Mouse (Mus musculus): Measurements from ENCODE around the gene C2cd4a.

DNA sequence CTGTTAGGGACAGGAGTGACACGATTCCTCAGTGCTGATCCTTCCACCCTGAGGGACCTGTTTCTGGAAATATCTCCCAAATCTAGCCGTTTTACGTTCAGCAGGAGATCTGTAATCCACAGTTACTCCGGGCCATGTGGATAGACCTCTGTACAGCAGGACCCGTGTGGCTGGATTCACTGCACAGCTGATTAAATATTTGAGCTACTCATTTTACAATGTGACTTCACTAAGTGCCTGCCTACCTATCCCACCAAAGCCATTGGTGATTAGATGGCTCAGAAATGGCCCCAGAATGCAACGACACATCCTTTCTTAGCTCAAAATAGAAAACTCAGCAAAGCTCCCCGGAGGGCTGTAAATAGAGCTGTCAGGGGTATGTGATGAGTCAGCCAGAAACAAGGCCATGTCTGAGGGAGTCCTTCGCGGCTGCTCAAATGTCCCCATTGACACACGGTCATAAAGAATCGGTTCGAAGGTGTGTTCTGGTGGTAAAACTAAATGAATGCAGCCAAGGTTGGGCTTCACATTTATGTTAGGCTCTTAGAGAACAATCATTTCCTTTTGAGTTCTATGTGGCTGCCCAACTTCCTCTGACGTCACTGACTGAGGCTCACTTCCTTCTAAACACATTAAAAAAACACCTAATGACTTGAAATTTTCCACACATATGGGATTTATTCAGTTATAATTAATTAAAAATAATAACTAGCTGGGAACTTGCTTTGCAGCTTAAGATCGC is 32.9 kb downstream of the C2cd4a start:
- TF ChIP-seq CTCF (IDR thresholded peaks at IDR 0.05; ENCODE audit: low read depth, low read length), result no peak
- TF ChIP-seq POLR2A (IDR thresholded peaks at IDR 0.05; ENCODE audit: borderline replicate concordance, low read depth, low read length), result no peak
